ENCODE assay signal across 11 mouse cellular contexts in genomic region chr13:25639522-25640291, GRCm38 (mm10).
DNase-seq lines count a peak whose midpoint lies in the region; ATAC-seq and TF ChIP-seq lines count a peak whose summit lies in the region.
"Had no signal": no experiment of that assay in that cellular context is flagged by ENCODE, and none has a peak within 500 bp of the region (broad histone marks: within the 10 kb centered on the region; RNA-seq: fewer than 3 reads in every experiment).

No protein-coding gene starts in this region.

- H3K27me3 ChIP-seq in intestine, embryonic 16.5 days (replicated peaks; ENCODE audit: control insufficient read depth, insufficient read depth, low read length) = no peaks in the 10 kb centered on the region
- H3K27me3 ChIP-seq in intestine, postnatal 0 days (replicated peaks; ENCODE audit: control insufficient read depth, insufficient read depth, low read length) = no peaks in the 10 kb centered on the region
- H3K27me3 ChIP-seq in limb, embryonic 13.5 days = no peaks in the 10 kb centered on the region
- no peaks in the 10 kb centered on the region for H3K27me3 ChIP-seq in midbrain, postnatal 0 days (ENCODE audit: insufficient read depth, low read length)
- H3K27me3 ChIP-seq in forebrain, postnatal 0 days (ENCODE audit: insufficient read depth, low read length) = no peaks in the 10 kb centered on the region
- H3K27me3 ChIP-seq: embryonic facial prominence, embryonic 15.5 days had no signal

- no peak for TF ChIP-seq CTCF in intestine, postnatal 0 days (IDR thresholded peaks at IDR 0.05; ENCODE audit: low read depth)
- no peak for TF ChIP-seq CTCF in midbrain, postnatal 0 days (IDR thresholded peaks at IDR 0.05)
- TF ChIP-seq CTCF in forebrain, postnatal 0 days (IDR thresholded peaks at IDR 0.05; ENCODE audit: low read depth) = no peak

- DNase-seq in WW6 (ENCODE audit: low read depth, low spot score) = peak; percentile 48
- peak; percentile 6 for DNase-seq in heart, postnatal 4 days
- DNase-seq in gastrocnemius, postnatal 4 days (ENCODE audit: low spot score in 2 of 2) = no peak
- no peak for DNase-seq in midbrain, postnatal 0 days (ENCODE audit: low spot score)
- DNase-seq in forebrain, postnatal 0 days = no peak
- DNase-seq: layer of hippocampus, postnatal 36 days; thymus, postnatal 25 days had no signal

- no peak overlapping the region for H3K4me2 ChIP-seq in intestine, embryonic 16.5 days (ENCODE audit: low read depth, low read length)
- H3K4me2 ChIP-seq in intestine, postnatal 0 days (replicated peaks; ENCODE audit: low read depth) = no peak overlapping the region
- no peak overlapping the region for H3K4me2 ChIP-seq in limb, embryonic 13.5 days (replicated peaks)
- H3K4me2 ChIP-seq in midbrain, postnatal 0 days (ENCODE audit: low read depth, low read length, poor library complexity, severe bottlenecking) = no peak overlapping the region
- no peak overlapping the region for H3K4me2 ChIP-seq in forebrain, postnatal 0 days (ENCODE audit: low read depth)
- H3K4me2 ChIP-seq: embryonic facial prominence, embryonic 15.5 days had no signal

- H3K9me3 ChIP-seq in intestine, embryonic 16.5 days (ENCODE audit: control insufficient read depth, low read length) = no peaks in the 10 kb centered on the region
- H3K9me3 ChIP-seq in intestine, postnatal 0 days (ENCODE audit: control insufficient read depth) = no peaks in the 10 kb centered on the region
- H3K9me3 ChIP-seq in limb, embryonic 13.5 days = no peaks in the 10 kb centered on the region
- H3K9me3 ChIP-seq in midbrain, postnatal 0 days (ENCODE audit: low read length) = no peaks in the 10 kb centered on the region
- no peaks in the 10 kb centered on the region for H3K9me3 ChIP-seq in forebrain, postnatal 0 days (ENCODE audit: low read length)
- H3K9me3 ChIP-seq: embryonic facial prominence, embryonic 15.5 days had no signal

- no peaks in the 10 kb centered on the region for H3K4me1 ChIP-seq in intestine, embryonic 16.5 days (ENCODE audit: control insufficient read depth, insufficient read depth, low read length)
- H3K4me1 ChIP-seq in intestine, postnatal 0 days (replicated peaks; ENCODE audit: control insufficient read depth, insufficient read depth, low read length) = no peaks in the 10 kb centered on the region
- H3K4me1 ChIP-seq in limb, embryonic 13.5 days = peaks cover 8% of the 10 kb centered on the region
- H3K4me1 ChIP-seq in midbrain, postnatal 0 days (ENCODE audit: insufficient read depth, low read length) = no peaks in the 10 kb centered on the region
- no peaks in the 10 kb centered on the region for H3K4me1 ChIP-seq in forebrain, postnatal 0 days (ENCODE audit: insufficient read depth)
- H3K4me1 ChIP-seq: embryonic facial prominence, embryonic 15.5 days had no signal

- H3K4me3 ChIP-seq in intestine, embryonic 16.5 days (ENCODE audit: low read length) = no peak overlapping the region
- H3K4me3 ChIP-seq in intestine, postnatal 0 days (ENCODE audit: low read depth, low read length) = no peak overlapping the region
- no peak overlapping the region for H3K4me3 ChIP-seq in limb, embryonic 13.5 days
- no peak overlapping the region for H3K4me3 ChIP-seq in midbrain, postnatal 0 days (ENCODE audit: low read depth, low read length)
- H3K4me3 ChIP-seq in forebrain, postnatal 0 days (ENCODE audit: low read depth, low read length) = no peak overlapping the region
- H3K4me3 ChIP-seq: embryonic facial prominence, embryonic 15.5 days had no signal

- peak; percentile 36 for ATAC-seq in intestine, embryonic 16.5 days
- no peak for ATAC-seq in intestine, postnatal 0 days
- peak; percentile 48; the same call in 1 of the 2 replicates for ATAC-seq in limb, embryonic 13.5 days (ENCODE audit: low FRiP score, low read depth)
- ATAC-seq in midbrain, postnatal 0 days (ENCODE audit: low FRiP score) = no peak
- no peak for ATAC-seq in forebrain, postnatal 0 days

- H3K36me3 ChIP-seq in intestine, embryonic 16.5 days (ENCODE audit: control insufficient read depth, insufficient read depth, low read length) = no peaks in the 10 kb centered on the region
- H3K36me3 ChIP-seq in intestine, postnatal 0 days (ENCODE audit: control insufficient read depth, insufficient read depth) = no peaks in the 10 kb centered on the region
- H3K36me3 ChIP-seq in limb, embryonic 13.5 days = no peaks in the 10 kb centered on the region
- no peaks in the 10 kb centered on the region for H3K36me3 ChIP-seq in midbrain, postnatal 0 days (ENCODE audit: insufficient read depth, low read length)
- H3K36me3 ChIP-seq in forebrain, postnatal 0 days (ENCODE audit: insufficient read depth) = no peaks in the 10 kb centered on the region
- H3K36me3 ChIP-seq: embryonic facial prominence, embryonic 15.5 days had no signal

- no peak overlapping the region for H3K27ac ChIP-seq in intestine, embryonic 16.5 days (ENCODE audit: low read length)
- no peak overlapping the region for H3K27ac ChIP-seq in intestine, postnatal 0 days (ENCODE audit: low read depth, low read length)
- H3K27ac ChIP-seq in limb, embryonic 13.5 days = peak overlapping the region; percentile 44; the same call in 1 of the 2 replicates
- H3K27ac ChIP-seq in midbrain, postnatal 0 days (ENCODE audit: low read depth, low read length) = no peak overlapping the region
- H3K27ac ChIP-seq in forebrain, postnatal 0 days (ENCODE audit: low read depth, low read length) = no peak overlapping the region
- H3K27ac ChIP-seq: embryonic facial prominence, embryonic 15.5 days had no signal

- no peak overlapping the region for H3K9ac ChIP-seq in intestine, embryonic 16.5 days (ENCODE audit: low read depth, low read length)
- H3K9ac ChIP-seq in intestine, postnatal 0 days (ENCODE audit: low read depth, low read length) = no peak overlapping the region
- no peak overlapping the region for H3K9ac ChIP-seq in limb, embryonic 13.5 days
- H3K9ac ChIP-seq in midbrain, postnatal 0 days (replicated peaks; ENCODE audit: low read length, poor library complexity, severe bottlenecking) = no peak overlapping the region
- H3K9ac ChIP-seq in forebrain, postnatal 0 days = no peak overlapping the region
- H3K9ac ChIP-seq: embryonic facial prominence, embryonic 15.5 days had no signal

- 16% methylated on average over 6 of the region's 6 CpGs for WGBS in intestine, embryonic 16.5 days
- 16% methylated on average over 6 of the region's 6 CpGs for WGBS in intestine, postnatal 0 days
- WGBS in limb, embryonic 13.5 days = 13% methylated on average over 6 of the region's 6 CpGs
- WGBS in midbrain, postnatal 0 days = 27% methylated on average over 6 of the region's 6 CpGs
- 21% methylated on average over 6 of the region's 6 CpGs for WGBS in forebrain, postnatal 0 days

Comparison
In these comparisons a context has a peak if more than half of its experiments do, and no peak if none do; other contexts are left out.
1. ATAC-seq: peak in intestine, embryonic 16.5 days (single experiment) and limb, embryonic 13.5 days (single experiment); none in intestine, postnatal 0 days (single experiment), midbrain, postnatal 0 days (single experiment) and forebrain, postnatal 0 days (single experiment).
2. DNase-seq: peak in WW6 (single experiment) and heart, postnatal 4 days (single experiment); none in gastrocnemius, postnatal 4 days (0 of 2), midbrain, postnatal 0 days (single experiment) and forebrain, postnatal 0 days (single experiment).